Mouse (Mus musculus): ENCODE measurements around the gene Coq2. TPM values are rescaled to one million over a fixed set of nuclear protein-coding genes. Genes with fewer than 3 reads are reported as not detected.

Gene Coq2
- total and polyA plus RNA-seq, 2 experiments from 2014 or later = 61.6 to 97.5 TPM

DNA sequence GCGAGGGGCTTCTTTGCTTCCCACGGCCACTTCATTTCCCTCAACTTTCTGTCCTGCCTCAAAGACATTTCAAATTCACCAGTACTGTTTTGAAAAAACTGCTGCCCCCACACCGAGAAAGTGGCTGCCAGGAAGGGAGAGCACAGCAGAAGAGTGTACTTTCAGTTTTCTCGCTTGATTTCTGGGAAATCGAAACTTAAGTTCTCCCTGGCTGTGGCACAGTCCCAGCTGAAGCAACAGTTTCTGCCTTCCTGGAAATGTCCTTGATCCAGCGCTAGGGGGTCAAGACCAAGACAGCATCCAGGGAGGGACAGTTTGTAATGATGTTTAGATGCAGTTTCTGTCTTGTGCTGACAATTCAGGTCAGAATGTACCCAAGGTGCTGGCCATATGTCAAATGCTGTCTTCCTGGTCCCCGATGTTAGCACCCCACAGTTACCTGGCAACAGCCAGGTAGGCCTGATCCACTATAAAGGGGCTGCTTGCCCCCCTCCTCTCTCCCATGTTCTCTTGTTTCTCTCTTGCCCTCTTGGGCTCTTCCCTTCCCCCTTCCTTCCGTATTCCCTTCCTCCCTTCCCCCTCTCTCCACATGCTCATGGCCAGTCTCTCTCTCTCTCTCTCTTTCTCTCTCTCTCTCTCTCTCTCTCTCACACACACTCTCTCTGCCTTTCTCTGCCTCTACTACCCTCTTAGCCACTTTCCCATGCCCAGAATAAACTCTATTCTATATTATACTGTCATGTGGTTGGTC is 38.0 kb downstream of the Coq2 start:
- H3K4me1 ChIP-seq (ENCODE audit: insufficient read depth, low read length) = no peaks in the 10 kb centered on the region
- H3K36me3 ChIP-seq (ENCODE audit: insufficient read depth, low read length) = no peaks in the 10 kb centered on the region
- no peak overlapping the region for H3K4me3 ChIP-seq (ENCODE audit: low read length)
- no peaks in the 10 kb centered on the region for H3K27me3 ChIP-seq (ENCODE audit: insufficient read depth, low read length)
- H3K27ac ChIP-seq = no peak overlapping the region
- WGBS = 75% methylated on average over 8 of the region's 8 CpGs
- no peak overlapping the region for H3K9ac ChIP-seq (replicated peaks; ENCODE audit: low read length)
- H3K4me2 ChIP-seq (ENCODE audit: low read depth, low read length) = no peak overlapping the region
- no peaks in the 10 kb centered on the region for H3K9me3 ChIP-seq (ENCODE audit: low read length)
- TF ChIP-seq CTCF (IDR thresholded peaks at IDR 0.05; ENCODE audit: low read depth) = no peak
- no peak for DNase-seq (ENCODE audit: low spot score)
- no peak for ATAC-seq

DNA sequence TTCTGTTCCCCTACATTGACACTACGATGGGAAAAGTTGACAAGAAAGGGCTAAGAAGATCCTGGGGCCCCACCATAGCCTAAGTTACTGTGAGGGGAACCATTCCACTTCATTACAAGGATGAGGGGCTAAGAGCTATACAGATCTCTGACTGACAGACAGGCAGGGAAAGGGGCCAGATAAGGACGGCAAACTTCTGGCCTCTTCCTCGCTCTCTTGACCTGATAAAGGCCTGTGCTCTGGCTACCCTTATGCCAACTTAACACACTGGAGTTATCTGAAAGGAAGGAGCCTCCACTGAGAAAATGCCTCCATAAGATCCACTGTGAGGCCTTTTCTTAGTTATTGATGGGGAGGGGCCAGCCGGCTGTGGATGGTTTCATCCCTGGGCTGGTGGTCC is 39.0 kb downstream of the Coq2 start:
- H3K27ac ChIP-seq = no peak overlapping the region
- TF ChIP-seq CTCF (IDR thresholded peaks at IDR 0.05; ENCODE audit: low read depth) = no peak
- H3K9ac ChIP-seq (replicated peaks; ENCODE audit: low read length) = no peak overlapping the region
- H3K27me3 ChIP-seq (ENCODE audit: insufficient read depth, low read length) = no peaks in the 10 kb centered on the region
- no peaks in the 10 kb centered on the region for H3K9me3 ChIP-seq (ENCODE audit: low read length)
- H3K4me2 ChIP-seq (ENCODE audit: low read depth, low read length) = no peak overlapping the region
- no peak for ATAC-seq
- 95% methylated on average over 4 of the region's 4 CpGs for WGBS
- H3K4me1 ChIP-seq (ENCODE audit: insufficient read depth, low read length) = no peaks in the 10 kb centered on the region
- no peak for DNase-seq (ENCODE audit: low spot score)
- H3K36me3 ChIP-seq (ENCODE audit: insufficient read depth, low read length) = no peaks in the 10 kb centered on the region
- no peak overlapping the region for H3K4me3 ChIP-seq (ENCODE audit: low read length)

DNA sequence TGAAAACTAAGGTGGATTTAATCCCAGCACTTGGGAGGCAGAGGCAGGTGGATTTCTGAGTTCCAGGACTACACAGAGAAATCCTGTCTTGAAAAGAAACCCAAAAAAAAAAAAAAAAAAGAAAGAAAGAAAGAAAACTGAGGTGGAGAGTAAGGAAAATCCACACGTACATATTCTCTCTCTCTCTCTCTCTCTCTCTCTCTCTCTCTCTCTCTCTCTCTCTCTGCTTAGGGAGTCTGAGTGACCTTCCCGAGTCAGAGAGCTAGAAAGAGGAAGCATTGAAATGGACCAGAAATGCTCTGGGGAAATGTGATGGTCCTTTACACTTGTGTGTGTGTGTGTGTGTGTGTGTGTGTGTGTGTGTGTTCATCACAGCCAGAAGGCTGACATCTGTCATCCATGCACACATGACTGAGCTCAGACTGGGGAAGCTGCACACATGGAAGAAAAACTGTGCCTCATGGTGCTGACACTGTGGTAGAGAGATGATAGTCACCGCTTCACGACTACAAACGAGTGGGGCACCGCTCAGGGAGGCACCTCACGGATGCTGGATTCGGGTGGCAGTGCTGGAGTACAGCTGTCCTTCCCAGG is 40.0 kb downstream of the Coq2 start:
- 84% methylated on average over 8 of the region's 8 CpGs for WGBS
- no peak overlapping the region for H3K4me2 ChIP-seq (ENCODE audit: low read depth, low read length)
- no peak overlapping the region for H3K4me3 ChIP-seq (ENCODE audit: low read length)
- no peaks in the 10 kb centered on the region for H3K4me1 ChIP-seq (ENCODE audit: insufficient read depth, low read length)
- no peaks in the 10 kb centered on the region for H3K9me3 ChIP-seq (ENCODE audit: low read length)
- H3K9ac ChIP-seq (replicated peaks; ENCODE audit: low read length) = no peak overlapping the region
- no peaks in the 10 kb centered on the region for H3K27me3 ChIP-seq (ENCODE audit: insufficient read depth, low read length)
- H3K27ac ChIP-seq = no peak overlapping the region
- no peaks in the 10 kb centered on the region for H3K36me3 ChIP-seq (ENCODE audit: insufficient read depth, low read length)
- DNase-seq (ENCODE audit: low spot score) (no peak), ATAC-seq (no peak)
- no peak for TF ChIP-seq CTCF (IDR thresholded peaks at IDR 0.05; ENCODE audit: low read depth)

DNA sequence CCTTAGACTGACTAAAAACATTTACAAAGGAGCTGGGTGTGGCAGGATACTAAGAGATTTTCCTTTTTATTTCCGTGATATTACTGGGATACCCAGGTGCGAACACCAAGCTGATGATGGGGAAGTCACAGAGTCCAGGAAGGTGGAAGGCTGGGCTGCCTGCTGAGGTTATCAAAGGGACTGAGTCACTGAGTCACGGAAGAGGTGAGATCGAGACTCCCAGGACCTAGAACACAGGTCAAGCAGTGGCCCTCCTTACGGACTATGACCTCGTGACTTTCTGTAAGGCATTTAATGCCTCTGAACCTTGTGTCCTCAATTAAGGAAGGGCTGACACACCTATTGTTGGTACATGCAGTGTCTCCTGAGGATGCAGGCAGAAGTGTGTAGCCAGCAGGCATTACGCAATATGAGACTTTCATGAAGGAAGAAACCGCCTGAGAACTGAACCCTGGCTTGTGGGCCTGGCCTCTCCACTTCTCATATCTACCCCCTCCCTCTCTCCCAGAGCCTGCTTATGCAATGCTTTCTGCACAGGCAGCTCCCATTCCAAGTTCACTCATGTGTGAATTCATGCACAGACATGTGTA is 42.3 kb downstream of the Coq2 start:
- DNase-seq (ENCODE audit: low spot score) = no peak
- Histone ChIP-seq H3K9ac (replicated peaks; ENCODE audit: low read length) (no peak overlapping the region), H3K36me3 (ENCODE audit: insufficient read depth, low read length) (no peaks in the 10 kb centered on the region), H3K4me3 (ENCODE audit: low read length) (no peak overlapping the region), H3K4me2 (ENCODE audit: low read depth, low read length) (no peak overlapping the region), H3K27ac (no peak overlapping the region), H3K27me3 (ENCODE audit: insufficient read depth, low read length) (no peaks in the 10 kb centered on the region), H3K4me1 (ENCODE audit: insufficient read depth, low read length) (no peaks in the 10 kb centered on the region), H3K9me3 (ENCODE audit: low read length) (no peaks in the 10 kb centered on the region)
- WGBS = 88% methylated on average over 8 of the region's 8 CpGs
- no peak for ATAC-seq
- TF ChIP-seq CTCF (IDR thresholded peaks at IDR 0.05; ENCODE audit: low read depth) = no peak

DNA sequence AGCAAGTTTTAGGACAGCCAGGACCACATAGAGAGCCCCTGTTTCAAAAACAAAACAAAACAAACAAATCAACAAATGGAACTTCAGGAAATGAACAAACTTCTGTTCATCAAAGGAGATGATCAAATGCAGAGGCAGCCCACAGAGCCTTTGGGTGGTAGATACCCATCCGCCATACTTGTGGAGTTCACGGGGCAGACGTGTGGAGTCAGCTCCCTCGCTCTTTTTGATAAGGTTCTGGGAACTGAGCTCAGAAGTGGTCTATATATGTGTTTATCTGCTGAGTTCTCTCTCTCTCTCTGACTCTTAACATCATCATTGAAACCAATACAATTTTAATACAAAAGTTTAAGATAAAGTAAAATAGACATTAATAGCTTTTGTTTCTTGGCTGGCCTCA is 46.1 kb downstream of the Coq2 start:
- 95% methylated on average over 4 of the region's 4 CpGs for WGBS
- no peak for TF ChIP-seq CTCF (IDR thresholded peaks at IDR 0.05; ENCODE audit: low read depth)

DNA sequence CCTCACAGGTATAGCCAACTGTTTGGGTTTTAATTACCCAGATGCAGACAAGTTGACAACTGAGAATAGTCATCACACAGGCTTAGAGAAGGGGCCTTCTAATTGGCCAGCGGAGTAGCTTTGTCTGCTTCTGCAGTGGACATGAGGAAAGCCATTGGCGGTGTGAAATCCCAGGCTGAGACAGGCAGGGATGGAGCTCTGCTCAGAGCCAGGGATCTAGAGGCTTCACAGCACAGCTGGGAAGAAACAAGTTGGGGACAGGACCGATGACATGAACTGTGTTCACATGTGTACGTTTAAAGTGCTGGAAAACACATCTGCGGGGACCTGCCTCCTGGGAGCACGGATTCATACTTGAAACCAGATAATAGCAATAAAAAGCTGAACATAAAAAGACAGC is 48.4 kb downstream of the Coq2 start:
- H3K9me3 ChIP-seq (ENCODE audit: low read length) = no peaks in the 10 kb centered on the region
- no peak overlapping the region for H3K27ac ChIP-seq
- WGBS = 80% methylated on average over 6 of the region's 6 CpGs
- H3K4me2 ChIP-seq (ENCODE audit: low read depth, low read length) = no peak overlapping the region
- no peaks in the 10 kb centered on the region for H3K36me3 ChIP-seq (ENCODE audit: insufficient read depth, low read length)
- H3K9ac ChIP-seq (replicated peaks; ENCODE audit: low read length) = no peak overlapping the region
- ATAC-seq = no peak
- H3K27me3 ChIP-seq (ENCODE audit: insufficient read depth, low read length) = no peaks in the 10 kb centered on the region
- TF ChIP-seq CTCF (IDR thresholded peaks at IDR 0.05; ENCODE audit: low read depth) = no peak
- DNase-seq (ENCODE audit: low spot score) = no peak
- no peak overlapping the region for H3K4me3 ChIP-seq (ENCODE audit: low read length)
- H3K4me1 ChIP-seq (ENCODE audit: insufficient read depth, low read length) = no peaks in the 10 kb centered on the region

More for the DNA sequence above, 46.1 kb downstream of the Coq2 start:
- no peak overlapping the region for H3K4me2 ChIP-seq (ENCODE audit: low read depth, low read length)
- ATAC-seq = no peak
- no peak for DNase-seq (ENCODE audit: low spot score)
- H3K27ac ChIP-seq = no peak overlapping the region
- no peak overlapping the region for H3K9ac ChIP-seq (replicated peaks; ENCODE audit: low read length)
- H3K4me3 ChIP-seq (ENCODE audit: low read length) = no peak overlapping the region
- H3K9me3 ChIP-seq (ENCODE audit: low read length) = no peaks in the 10 kb centered on the region
- no peaks in the 10 kb centered on the region for H3K4me1 ChIP-seq (ENCODE audit: insufficient read depth, low read length)
- H3K36me3 ChIP-seq (ENCODE audit: insufficient read depth, low read length) = no peaks in the 10 kb centered on the region
- no peaks in the 10 kb centered on the region for H3K27me3 ChIP-seq (ENCODE audit: insufficient read depth, low read length)
